Mouse (Mus musculus) olfactory bulb, adult 2 months (tissue): ENCODE results near the gene Nfkbia.

Experiments
- CTCF ChIP-seq: fragments of 200-500 bp; IDR thresholded peaks from 2 replicates; pipeline ENCODE4 v1.5.1; 2012; ENCODE audit warnings: low read depth, mild to moderate bottlenecking, low read length, moderate library complexity; ENCODE audit not compliant: insufficient read depth
- POLR2A ChIP-seq: fragments of 200-500 bp; IDR thresholded peaks from 2 replicates; pipeline ENCODE4 v1.6.1; 2012; ENCODE audit warnings: mild to moderate bottlenecking, low read depth, low read length, moderate library complexity; ENCODE audit not compliant: insufficient read depth

GRCm38 (mm10) chr12:55484800-55485199 lies 7.6 kb downstream of the Nfkbia start:
- TF ChIP-seq CTCF (no peak), POLR2A (no peak)
